Mouse (Mus musculus): ENCODE measurements around the gene Kcnip1.

DNA sequence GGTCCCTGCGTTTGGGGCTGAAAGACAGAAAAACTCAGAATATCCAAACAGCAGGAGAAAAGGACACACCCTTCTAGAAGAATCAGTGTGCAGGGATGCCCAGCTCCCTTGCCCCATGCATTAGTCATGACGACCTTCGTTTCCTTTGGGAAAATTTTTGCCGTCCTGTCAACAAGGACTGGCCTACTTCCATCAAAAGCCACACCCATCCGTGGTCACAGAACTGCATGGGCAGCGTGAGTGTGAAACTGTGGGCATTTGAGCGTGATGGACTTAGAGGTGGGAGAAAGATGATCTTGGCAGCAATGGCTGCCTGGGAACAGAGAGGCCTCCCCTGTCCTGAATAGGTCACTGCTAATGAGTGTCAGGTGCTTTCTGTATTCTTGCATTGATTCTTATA is 20.8 kb downstream of the Kcnip1 start:
- no peak for TF ChIP-seq POLR2A (IDR thresholded peaks at IDR 0.05; ENCODE audit: control insufficient read depth, extremely low read depth, insufficient read depth, low read length, poor library complexity)
- TF ChIP-seq CTCF (IDR thresholded peaks at IDR 0.05; ENCODE audit: borderline replicate concordance, control insufficient read depth, extremely low read depth, insufficient read depth, low read length, poor library complexity), result no peak
